Mouse (Mus musculus) G1E-ER4 (cell line): ENCODE measurements around the gene Btbd7. TPM values are rescaled to one million over a fixed set of nuclear protein-coding genes. Genes with fewer than 3 reads are reported as not detected.

Experiments
- GATA1 ChIP-seq: IDR thresholded peaks from one replicate; pipeline ENCODE4 v1.8.0; 2012; ENCODE audit warnings: low read length, inconsistent platforms
- polyA plus RNA-seq: library from polyadenylated mRNA; stranded (reverse); fragments of >175 nt; gene quantifications from 2 replicates; pipeline ENCODE4 v1.2.3, GENCODE M21; 2012

Btbd7 gene
- polyA plus RNA-seq, 1 experiment = 3.3 TPM

GRCm38 (mm10) chr12:102814858-102815257 lies 63.4 kb downstream of the Btbd7 start:
- no peak for TF ChIP-seq GATA1

- no peak for TF ChIP-seq GATA1
Measured at GRCm38 (mm10) chr12:102799528-102799927, 78.7 kb downstream of the Btbd7 start.

- no peak for TF ChIP-seq GATA1
Measured at GRCm38 (mm10) chr12:102787927-102788326, 90.3 kb downstream of the Btbd7 start.

- no peak for TF ChIP-seq GATA1
Measured at GRCm38 (mm10) chr12:102785593-102785985, 92.7 kb downstream of the Btbd7 start.

GRCm38 (mm10) chr12:102784899-102785592 lies 93.2 kb downstream of the Btbd7 start:
- TF ChIP-seq GATA1 = no peak

- no peak for TF ChIP-seq GATA1
Measured at GRCm38 (mm10) chr12:102782841-102783240, 95.4 kb downstream of the Btbd7 start.

GRCm38 (mm10) chr12:102779452-102779851 lies 98.8 kb downstream of the Btbd7 start:
- TF ChIP-seq GATA1 = no peak

- TF ChIP-seq GATA1 = no peak
Measured at GRCm38 (mm10) chr12:102778151-102778550, 100.1 kb downstream of the Btbd7 start.

- no peak for TF ChIP-seq GATA1
Measured at GRCm38 (mm10) chr12:102776035-102776434, 102.2 kb downstream of the Btbd7 start.

GRCm38 (mm10) chr12:102772676-102773075 lies 105.6 kb downstream of the Btbd7 start:
- no peak for TF ChIP-seq GATA1

GRCm38 (mm10) chr12:102771601-102772000 lies 106.7 kb downstream of the Btbd7 start:
- no peak for TF ChIP-seq GATA1

GRCm38 (mm10) chr12:102769000-102769399 lies 109.3 kb downstream of the Btbd7 start:
- TF ChIP-seq GATA1 = no peak

GRCm38 (mm10) chr12:102763696-102764095 lies 114.6 kb downstream of the Btbd7 start:
- no peak for TF ChIP-seq GATA1

- TF ChIP-seq GATA1 = no peak
Measured at GRCm38 (mm10) chr12:102761668-102762067, 116.6 kb downstream of the Btbd7 start.

- no peak for TF ChIP-seq GATA1
Measured at GRCm38 (mm10) chr12:102758936-102759335, 119.3 kb downstream of the Btbd7 start.

- TF ChIP-seq GATA1 = no peak
Measured at GRCm38 (mm10) chr12:102758403-102758756, 119.9 kb downstream of the Btbd7 start, which contains the start of gene Gm20604. Gene Gm20604 (minus strand): TSS chr12:102758672.

- TF ChIP-seq GATA1 = no peak
Measured at GRCm38 (mm10) chr12:102757689-102758402, 120.4 kb downstream of the Btbd7 start, which contains the start of the genes Gm28051, Gon7 and Ubr7. Gene Gm28051 (minus strand): TSS chr12:102757765. Gene Gon7 (minus strand): TSS chr12:102757803. Gene Ubr7 (plus strand): TSS chr12:102757967.
